Mouse (Mus musculus): ENCODE data around the gene Klhl2.

DNA sequence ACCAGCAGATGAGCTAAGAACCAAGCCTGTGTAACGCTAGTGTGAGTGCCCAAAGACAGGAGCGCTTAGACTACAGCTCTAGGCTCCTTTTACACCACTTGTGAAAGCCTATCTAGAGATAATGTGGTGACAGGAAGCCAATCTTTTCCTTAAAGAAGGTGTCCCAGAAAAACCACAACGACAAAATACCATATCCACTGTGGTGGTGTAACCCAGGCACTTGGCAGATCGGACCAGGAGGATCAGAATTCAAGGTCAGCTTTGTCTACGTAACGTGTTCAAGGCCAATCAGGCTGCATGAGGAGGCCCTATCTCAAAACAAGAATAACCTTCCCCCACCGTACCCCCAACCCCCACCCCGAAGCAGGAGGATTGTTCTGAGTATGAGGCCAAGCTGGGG is 114.7 kb downstream of the Klhl2 start:
- no peak for TF ChIP-seq CTCF (IDR thresholded peaks at IDR 0.05 in 2 of 3, conservative IDR thresholded peaks at IDR 0.05 in 1 of 3; ENCODE audit: control insufficient read depth in 1 of 3, insufficient read depth in 1 of 3, low read depth in 2 of 3, low read length in 3 of 3, poor library complexity in 1 of 3, severe bottlenecking in 1 of 3)
- TF ChIP-seq SMC3 (IDR thresholded peaks at IDR 0.05; ENCODE audit: low read depth, low read length): no peak
- TF ChIP-seq ZC3H11A (IDR thresholded peaks at IDR 0.05; ENCODE audit: low read depth, low read length): no peak
- no peak for TF ChIP-seq POLR2A (IDR thresholded peaks at IDR 0.05; ENCODE audit: control insufficient read depth in 1 of 2, insufficient read depth in 1 of 2, low read depth in 1 of 2, low read length in 2 of 2, poor library complexity in 1 of 2)
